Comparison of ENCODE assay signal across 12 mouse cellular contexts in the genomic region with DNA sequence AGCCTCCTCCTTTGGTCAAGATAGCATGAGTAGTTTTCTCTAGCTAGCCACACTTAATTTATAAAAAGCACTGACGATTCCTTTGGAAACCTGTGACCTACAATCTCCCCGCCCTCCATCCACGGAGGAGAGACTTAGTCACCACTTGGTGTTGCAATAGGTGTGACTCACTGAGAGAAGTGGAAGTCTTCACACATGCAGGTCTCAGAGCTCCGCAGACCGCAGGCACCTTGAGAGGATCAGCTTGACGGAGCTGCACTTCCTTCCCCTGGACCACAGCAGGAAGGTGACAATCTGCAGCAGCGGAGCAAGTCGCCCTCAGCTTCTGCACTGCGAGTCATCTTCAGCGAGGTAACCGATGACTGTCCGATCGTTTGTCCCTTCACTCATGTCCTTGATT. TPM values are rescaled to one million over a fixed set of nuclear protein-coding genes. Genes with fewer than 3 reads are reported as not detected.
DNase-seq lines count a peak whose midpoint lies in the region; ATAC-seq and TF ChIP-seq lines count a peak whose summit lies in the region.
"Had no signal": no experiment of that assay in that cellular context is flagged by ENCODE, and none has a peak within 500 bp of the region (broad histone marks: within the 10 kb centered on the region; RNA-seq: fewer than 3 reads in every experiment).

A gene (plus strand): TSS at position 165 of the 400 bp plus-strand sequence.

- H3K79me3 ChIP-seq in C2C12 (ENCODE audit: low read depth), result peaks cover 3% of the 10 kb centered on the region

- no peak for TF ChIP-seq CTCF in C2C12 (IDR thresholded peaks at IDR 0.05; ENCODE audit: control insufficient read depth, insufficient read depth, insufficient read length)
- TF ChIP-seq CTCF in layer of hippocampus, adult 2 months (conservative IDR thresholded peaks at IDR 0.05), result no peak

- H3K36me3 ChIP-seq in C2C12 (ENCODE audit: control insufficient read depth, insufficient read depth), result no peaks in the 10 kb centered on the region
- H3K36me3 ChIP-seq: limb, embryonic 12.5 days had no signal

- intact Hi-C loops in heart, postnatal 25 days (cut with DNase I), result no loop called here

- peak; percentile 85 for DNase-seq in 3134 (ENCODE audit: extremely low read depth, insufficient read length, low spot score)
- DNase-seq in gastrocnemius, postnatal 25 days, result no peak
- no peak for DNase-seq in gastrocnemius, postnatal 4 days (ENCODE audit: low spot score in 2 of 2)
- no peak for DNase-seq in layer of hippocampus, adult 2 months (ENCODE audit: low spot score in 2 of 2)
- DNase-seq in heart, postnatal 25 days (ENCODE audit: low spot score), result no peak
- DNase-seq: thymus, adult 2 months had no signal

- peak; percentile 94 for ATAC-seq in granulocyte monocyte progenitor cell, adult 5-6 weeks (replicated peaks; ENCODE audit: poor library complexity, severe bottlenecking)
- peak; percentile 79 for ATAC-seq in megakaryocyte, adult 5-6 weeks (ENCODE audit: poor library complexity, severe bottlenecking)

- H3K4me3 ChIP-seq in C2C12 (ENCODE audit: insufficient read depth, poor library complexity, severe bottlenecking), result peak within 1 kb of the TSS; percentile 7
- no peak within 1 kb of the TSS for H3K4me3 ChIP-seq in layer of hippocampus, adult 2 months
- H3K4me3 ChIP-seq: heart, adult 2 months; limb, embryonic 12.5 days had no signal

- no peaks in the 10 kb centered on the region for H3K79me2 ChIP-seq in C2C12 (ENCODE audit: control insufficient read depth, insufficient read depth)

- H3ac ChIP-seq in C2C12 (ENCODE audit: control insufficient read depth, insufficient read length, low read depth), result peak within 1 kb of the TSS; percentile 3

- no peak within 1 kb of the TSS for H3K27ac ChIP-seq in layer of hippocampus, adult 2 months
- H3K27ac ChIP-seq: heart, adult 2 months; limb, embryonic 12.5 days had no signal

- H3K27me3 ChIP-seq in C2C12 (ENCODE audit: control insufficient read depth, insufficient read depth, insufficient read length), result no peaks in the 10 kb centered on the region
- H3K27me3 ChIP-seq: limb, embryonic 12.5 days had no signal

TF ChIP-seq in C2C12, 6 proteins besides CTCF, POLR2A, EP300 and RAD21:
- TF ChIP-seq CEBPB (IDR thresholded peaks at IDR 0.05; ENCODE audit: low read depth) (peak; percentile 100), FOSL1 (IDR thresholded peaks at IDR 0.05; ENCODE audit: insufficient read depth, low read length, poor library complexity, severe bottlenecking) (peak; percentile 98), USF1 (IDR thresholded peaks at IDR 0.05; ENCODE audit: low read depth) (no peak), MYOD1 (IDR thresholded peaks at IDR 0.05; ENCODE audit: control insufficient read depth, insufficient read length, low read depth) (peak; percentile 48), MYOG (IDR thresholded peaks at IDR 0.05; ENCODE audit: control insufficient read depth, extremely low read depth, insufficient read length) (no peak), MAX (IDR thresholded peaks at IDR 0.05) (peak; percentile 88)
TF ChIP-seq in C2C12: peak in this region for 4.

RNA-seq across cellular contexts. Expression of the gene that starts here (rescaled TPM):
- 0.97 TPM for polyA plus RNA-seq in C2C12 (2012; fragmentation: generic; extraction: Trizol)
- total RNA-seq in granulocyte monocyte progenitor cell, adult 5-6 weeks (2014; fragmentation: Nextera tagmentation), result 0.09 TPM in 1 of 2 replicates, not detected in the other
- total RNA-seq in granulocyte monocyte progenitor cell, adult 5-6 weeks (2017), result 0.73 and 0.82 TPM in 2 replicates
- 12.4 and 13.8 TPM in 2 replicates for total RNA-seq in megakaryocyte, adult 5-6 weeks (2015)
- 16.2 and 17.2 TPM in 2 replicates for total RNA-seq in megakaryocyte, adult 5-6 weeks (2017)
- total RNA-seq in gastrocnemius, postnatal 25 days (2021), result under 1 TPM in 1 of 2 experiments, not detected in 1; 0.05 TPM
- total RNA-seq in gastrocnemius, postnatal 4 days (2021), result under 1 TPM in 1 of 2 experiments, not detected in 1; 0.05 TPM
- not detected for total RNA-seq in layer of hippocampus, adult 2 months (2021)
- under 1 TPM; 0.10 to 0.34 TPM for total RNA-seq in heart, postnatal 25 days (2021)
- polyA plus RNA-seq: brain, embryonic 14.5 days; limb, embryonic 12.5 days had no signal

Comparison
In these comparisons a context has a peak if more than half of its experiments do, and no peak if none do; other contexts are left out.
1. RNA of the gene that starts here (total RNA-seq): 12.4 to 17.2 TPM in megakaryocyte, adult 5-6 weeks; 0.09 to 0.82 TPM in granulocyte monocyte progenitor cell, adult 5-6 weeks, 0.10 to 0.34 TPM in heart, postnatal 25 days, 0.05 TPM in gastrocnemius, postnatal 25 days, 0.05 TPM in gastrocnemius, postnatal 4 days and not detected in layer of hippocampus, adult 2 months; every median in the first group is over 4 times any median in the second.
2. Peak in ATAC-seq in granulocyte monocyte progenitor cell, adult 5-6 weeks; RNA of the gene not detected or under 1 TPM.